Mouse (Mus musculus): ENCODE results near the gene Tkt.

The Tkt gene

GRCm38 (mm10) chr14:30584497-30585251 lies 36.5 kb downstream of the Tkt start:
- DNase-seq (ENCODE audit: low spot score in 2 of 2) = no peak

- DNase-seq (ENCODE audit: low spot score in 2 of 2) = no peak
These were observed 37.2 kb downstream of the Tkt start for GRCm38 (mm10) chr14:30585323-30585722.

- no peak for DNase-seq (ENCODE audit: low spot score in 2 of 2)
These were observed 38.8 kb downstream of the Tkt start for GRCm38 (mm10) chr14:30586780-30587461.

GRCm38 (mm10) chr14:30590041-30590645 lies 42.0 kb downstream of the Tkt start:
- DNase-seq (ENCODE audit: low spot score in 2 of 2) = no peak

- DNase-seq (ENCODE audit: low spot score in 2 of 2) = no peak
These were observed 42.8 kb downstream of the Tkt start for GRCm38 (mm10) chr14:30590918-30591317.

GRCm38 (mm10) chr14:30591417-30591816 lies 43.3 kb downstream of the Tkt start:
- peak; percentile 79 to 91 for DNase-seq (ENCODE audit: low spot score in 2 of 2)

- peak; percentile 40 to 77 for DNase-seq (ENCODE audit: low spot score in 2 of 2)
These were observed 45.3 kb downstream of the Tkt start for GRCm38 (mm10) chr14:30593279-30594091.

- peak in 1 of 2 experiments; percentile 27 for DNase-seq (ENCODE audit: low spot score in 2 of 2)
These were observed 46.0 kb downstream of the Tkt start for GRCm38 (mm10) chr14:30594092-30594695.

GRCm38 (mm10) chr14:30595576-30596313 lies 47.6 kb downstream of the Tkt start:
- DNase-seq (ENCODE audit: low spot score in 2 of 2) = no peak

GRCm38 (mm10) chr14:30596407-30596806 lies 48.2 kb downstream of the Tkt start:
- no peak for DNase-seq (ENCODE audit: low spot score in 2 of 2)

GRCm38 (mm10) chr14:30597142-30597541 lies 49.0 kb downstream of the Tkt start:
- DNase-seq (ENCODE audit: low spot score in 2 of 2) = no peak

- no peak for DNase-seq (ENCODE audit: low spot score in 2 of 2)
These were observed 58.7 kb downstream of the Tkt start for GRCm38 (mm10) chr14:30606817-30607216.

- DNase-seq (ENCODE audit: low spot score in 2 of 2) = no peak
These were observed 59.5 kb downstream of the Tkt start for GRCm38 (mm10) chr14:30607696-30608095.

GRCm38 (mm10) chr14:30608176-30608575 lies 60.0 kb downstream of the Tkt start:
- no peak for DNase-seq (ENCODE audit: low spot score in 2 of 2)

- DNase-seq (ENCODE audit: low spot score in 2 of 2) = no peak
These were observed 61.3 kb downstream of the Tkt start for GRCm38 (mm10) chr14:30609499-30609898.

GRCm38 (mm10) chr14:30610304-30610703 lies 62.1 kb downstream of the Tkt start:
- DNase-seq (ENCODE audit: low spot score in 2 of 2) = no peak

- no peak for DNase-seq (ENCODE audit: low spot score in 2 of 2)
These were observed 62.8 kb downstream of the Tkt start for GRCm38 (mm10) chr14:30610940-30611339.

GRCm38 (mm10) chr14:30612523-30612922 lies 64.4 kb downstream of the Tkt start:
- DNase-seq (ENCODE audit: low spot score in 2 of 2) = peak; percentile 73 to 87

GRCm38 (mm10) chr14:30612962-30613715 lies 65.0 kb downstream of the Tkt start:
- no peak for DNase-seq (ENCODE audit: low spot score in 2 of 2)

GRCm38 (mm10) chr14:30616751-30617150 lies 68.6 kb downstream of the Tkt start:
- DNase-seq (ENCODE audit: low spot score in 2 of 2) = no peak

Data from cerebellum, postnatal 4 days (tissue).